Mouse (Mus musculus) ES-E14 (cell line): ENCODE data around the gene Zbtb2. TPM values are rescaled to one million over a fixed set of nuclear protein-coding genes. Genes with fewer than 3 reads are reported as not detected.
A peak's percentile ranks its signal among the peaks of the same experiment; 100 is the strongest.

Source experiments
- DNase-seq: peaks from one replicate; pipeline ENCODE4 v3.0.0-alpha.2; 2013; ENCODE audit warnings: low read depth, low spot score
- H3K27ac ChIP-seq: 2 replicates; pipeline ENCODE4 v1.5.1; 2012; ENCODE audit warnings: low read depth, mild to moderate bottlenecking, low read length, moderate library complexity, mixed read lengths; ENCODE audit not compliant: poor library complexity, insufficient read depth, severe bottlenecking
- H3K36me3 ChIP-seq: 2 replicates; pipeline ENCODE4 v1.6.1; 2012; ENCODE audit warnings: mild to moderate bottlenecking, low read length, moderate library complexity, mixed read lengths; ENCODE audit not compliant: control insufficient read depth, poor library complexity, insufficient read depth, severe bottlenecking
- H3K4me1 ChIP-seq, 2 experiments: fragments of 150-350 bp in 1 of 2; sonication (generic) in 1 of 2; 2 replicates each; pipeline ENCODE4 v1.6.1; 2012; ENCODE audit warnings: low read length in 2 of 2, mild to moderate bottlenecking in 1 of 2, mixed read lengths in 1 of 2; ENCODE audit not compliant: control insufficient read depth in 2 of 2, insufficient read depth in 2 of 2, poor library complexity in 1 of 2
- H3K4me3 ChIP-seq, 2 experiments: fragments of 150-350 bp in 1 of 2; sonication (generic) in 1 of 2; 2 replicates each; pipeline ENCODE4 v1.5.1; 2012; ENCODE audit warnings: low read length in 2 of 2, low read depth in 1 of 2, mild to moderate bottlenecking in 1 of 2, mixed read lengths in 1 of 2; ENCODE audit not compliant: insufficient read depth in 1 of 2, poor library complexity in 1 of 2, severe bottlenecking in 1 of 2
- H3K9ac ChIP-seq: 2 replicates; pipeline ENCODE4 v1.6.1; 2012; ENCODE audit warnings: low read depth, mild to moderate bottlenecking, low read length, mixed read lengths; ENCODE audit not compliant: poor library complexity, insufficient read depth, severe bottlenecking
- H3K9me3 ChIP-seq: fragments of 150-350 bp; sonication (generic); 2 replicates; pipeline ENCODE4 v1.6.1; 2012; ENCODE audit warnings: low read depth, mild to moderate bottlenecking, low read length; ENCODE audit not compliant: control insufficient read depth, insufficient read depth
- CHD2 ChIP-seq: IDR thresholded peaks from 2 replicates; pipeline ENCODE4 v1.6.1; 2014; ENCODE audit warnings: mild to moderate bottlenecking, low read depth, low read length, inconsistent platforms
- HCFC1 ChIP-seq: IDR thresholded peaks from 2 replicates; pipeline ENCODE4 v1.6.1; 2012; ENCODE audit warnings: low read length, inconsistent platforms, borderline replicate concordance; ENCODE audit not compliant: insufficient read depth
- MAFK ChIP-seq: IDR thresholded peaks from 2 replicates; pipeline ENCODE4 v1.6.1; 2014; ENCODE audit warnings: mild to moderate bottlenecking, low read depth, low read length, inconsistent platforms; ENCODE audit not compliant: insufficient read depth
- ZC3H11A ChIP-seq: IDR thresholded peaks from 2 replicates; pipeline ENCODE4 v1.6.1; 2012; ENCODE audit warnings: low read depth, mild to moderate bottlenecking, inconsistent platforms, low read length, borderline replicate concordance
- ZNF384 ChIP-seq: IDR thresholded peaks from 2 replicates; pipeline ENCODE4 v1.6.1; 2012; ENCODE audit warnings: low read depth, low read length, inconsistent platforms
- in situ Hi-C, 2 experiments: fragments of 600-800 bp; cut with MboI; formaldehyde crosslinking; loops; one replicate each; pipeline ENCODE4 v1.15.1; 2025; ENCODE audit warnings: low sequenced_read_pairs in 2 of 2, inconsistent platforms in 1 of 2; ENCODE audit not compliant: unreplicated experiment in 2 of 2
- total RNA-seq: library from RNA; depleted of rRNA; stranded (reverse); fragments of 300-350 nt; gene quantifications from 2 replicates; pipeline ENCODE4 v1.2.3, GENCODE M21; 2012

Gene Zbtb2
- total RNA-seq, 1 experiment, result 14.7 TPM

DNA sequence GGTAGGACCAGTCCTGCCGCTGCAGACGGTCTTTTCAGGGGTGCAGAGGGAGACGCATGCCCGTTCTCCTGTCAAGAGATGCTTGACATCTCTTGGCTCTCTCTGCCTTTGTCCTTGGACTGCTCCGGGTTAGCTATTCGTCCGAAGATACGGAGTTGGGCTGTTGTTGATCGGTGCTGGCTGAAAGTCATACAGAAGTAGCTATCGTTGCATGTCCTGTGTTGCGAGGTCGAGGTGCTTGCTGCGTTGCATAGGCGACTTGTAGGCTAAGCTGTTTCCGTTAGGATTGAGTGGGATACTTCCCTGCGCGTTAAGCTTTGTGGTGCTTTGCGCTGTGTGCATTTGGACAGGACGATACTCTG is 457 bp upstream of the Zbtb2 start:
- H3K9ac ChIP-seq, result peak overlapping the region; percentile 100
- peaks cover 16% of the 10 kb centered on the region; the same call in 1 of the 2 replicates for H3K36me3 ChIP-seq
- DNase-seq, result no peak
- H3K9me3 ChIP-seq, result no peaks in the 10 kb centered on the region
- in situ Hi-C loops, result no loop called here
- peak overlapping the region; percentile 78 to 100 for H3K4me3 ChIP-seq
- peaks cover 2 to 17% of the 10 kb centered on the region in 2 experiments for H3K4me1 ChIP-seq
- peak overlapping the region; percentile 100; the same call in 1 of the 2 replicates for H3K27ac ChIP-seq
- TF ChIP-seq ZNF384 (no peak), MAFK (no peak), ZC3H11A (no peak), HCFC1 (no peak), CHD2 (no peak)

DNA sequence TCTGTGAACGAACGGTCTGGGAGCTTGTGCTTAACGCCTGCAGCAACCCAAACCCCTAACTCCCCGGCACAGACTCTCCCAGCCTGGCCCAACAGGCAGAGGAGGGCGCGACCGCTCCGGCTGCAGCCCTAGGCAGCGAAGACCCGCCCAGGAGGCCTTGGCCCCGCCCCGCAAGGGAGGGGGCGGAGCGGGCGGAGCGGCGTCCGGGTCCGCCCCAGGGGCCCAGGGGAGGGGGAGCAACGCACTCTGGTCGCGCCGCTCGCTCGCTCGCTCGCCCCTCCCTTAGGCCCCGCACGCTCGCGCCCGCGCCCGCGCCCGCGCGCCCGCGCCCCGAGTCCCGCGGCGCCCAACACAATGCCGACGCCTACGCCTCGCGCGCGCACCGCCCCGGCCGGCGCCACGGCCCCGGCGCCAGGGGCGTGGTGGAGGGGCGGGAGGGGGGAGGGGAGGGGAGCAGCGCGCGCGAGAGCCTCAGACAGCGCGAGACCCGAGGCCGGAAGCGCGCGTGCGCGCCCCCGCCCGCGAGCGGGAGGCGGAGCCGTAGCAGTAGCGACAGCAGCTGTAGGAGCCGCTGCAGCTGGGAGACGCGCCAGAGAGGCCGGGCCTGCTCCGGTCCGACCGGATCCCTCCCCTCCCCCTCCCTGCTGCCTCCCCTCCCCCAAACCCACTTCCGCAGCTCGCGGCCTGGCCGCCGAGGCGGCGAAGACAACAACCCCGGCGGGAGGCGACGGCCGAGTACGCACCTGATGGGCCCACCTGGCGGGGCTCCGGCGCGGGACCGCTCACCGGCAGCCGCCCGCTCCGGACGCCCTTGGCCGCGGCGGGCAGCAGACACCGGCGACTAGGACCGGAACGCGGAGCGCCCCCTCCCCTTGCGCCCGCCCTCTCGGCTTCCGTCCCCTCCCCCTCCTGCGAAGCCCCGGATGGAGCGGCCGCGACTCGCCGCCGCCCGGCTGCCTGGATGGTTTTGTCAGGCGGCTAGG is 1.0 kb downstream of the Zbtb2 start:
- TF ChIP-seq HCFC1 (peak; percentile 51; the same call in 1 of the 2 replicates), CHD2 (peak; percentile 91), ZC3H11A (no peak)
- peak overlapping the region; percentile 100 for H3K27ac ChIP-seq
- peak overlapping the region; percentile 100 for H3K9ac ChIP-seq
- peaks cover 2 to 21% of the 10 kb centered on the region in 2 experiments for H3K4me1 ChIP-seq
- H3K36me3 ChIP-seq, result peaks cover 11% of the 10 kb centered on the region; the same call in 1 of the 2 replicates
- DNase-seq, result peak; percentile 86
- in situ Hi-C loops, result no loop called here
- H3K9me3 ChIP-seq, result no peaks in the 10 kb centered on the region
- H3K4me3 ChIP-seq, result peak overlapping the region; percentile 78 to 100

DNA sequence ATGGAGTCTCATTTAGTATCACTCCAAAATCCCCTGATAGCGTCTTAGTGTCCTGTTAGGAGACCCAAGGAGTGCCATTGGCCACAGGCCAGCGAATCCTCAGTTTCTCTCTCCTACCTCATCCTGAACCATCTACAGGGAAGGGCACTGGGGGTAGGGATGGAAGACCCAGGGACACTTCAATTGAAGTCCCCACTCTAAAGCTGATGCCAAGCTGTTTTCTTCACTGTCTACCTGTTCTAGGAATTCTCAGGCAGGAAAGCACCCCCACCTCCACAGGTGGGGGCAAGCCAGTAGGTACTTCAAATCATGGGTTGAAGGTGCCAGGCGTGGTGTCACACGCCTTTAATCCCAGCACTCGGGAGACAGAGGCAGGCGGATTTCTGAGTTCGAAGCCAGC is 3.7 kb downstream of the Zbtb2 start:
- in situ Hi-C loops, result no loop called here
- H3K9ac ChIP-seq, result no peak overlapping the region

DNA sequence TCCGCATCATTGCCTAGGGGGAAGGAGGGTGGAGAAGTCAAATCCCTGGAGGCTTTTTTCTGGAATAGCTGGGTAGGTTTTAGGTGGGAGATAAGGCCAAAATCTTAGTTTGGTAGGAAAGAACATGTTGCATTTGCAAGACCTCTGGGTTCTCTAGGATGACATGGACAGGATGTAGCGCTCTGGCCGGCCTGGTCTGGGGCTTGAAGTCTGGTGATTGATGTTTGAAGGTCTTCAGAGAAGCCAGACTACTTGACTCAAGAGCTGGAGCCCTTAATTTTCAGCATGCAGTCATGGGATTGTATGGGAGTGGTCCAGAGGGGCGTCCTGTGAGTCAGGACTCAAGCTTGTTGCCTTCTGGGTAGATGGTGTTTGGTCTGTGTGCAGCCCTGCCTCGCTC is 7.2 kb downstream of the Zbtb2 start:
- Histone ChIP-seq H3K9ac (no peak overlapping the region), H3K36me3 (no peaks in the 10 kb centered on the region), H3K4me1 (peaks cover 9 to 23% of the 10 kb centered on the region in 2 experiments), H3K27ac (no peak overlapping the region), H3K9me3 (no peaks in the 10 kb centered on the region), H3K4me3 (no peak overlapping the region)
- TF ChIP-seq ZC3H11A, result no peak
- in situ Hi-C loops, result no loop called here
- DNase-seq, result no peak

More for the DNA sequence above, 3.7 kb downstream of the Zbtb2 start:
- TF ChIP-seq ZNF384 (no peak), ZC3H11A (no peak), HCFC1 (no peak), MAFK (no peak), CHD2 (no peak)
- Histone ChIP-seq H3K36me3 (peaks cover 4% of the 10 kb centered on the region; the same call in 1 of the 2 replicates), H3K4me1 (peaks cover 2 to 14% of the 10 kb centered on the region in 2 experiments), H3K27ac (no peak overlapping the region), H3K9me3 (no peaks in the 10 kb centered on the region), H3K4me3 (no peak overlapping the region)
- DNase-seq, result no peak
